Mouse (Mus musculus) small intestine, adult 2 months (tissue): ENCODE results near the gene Supt20. TPM values are rescaled to one million over a fixed set of nuclear protein-coding genes. Genes with fewer than 3 reads are reported as not detected.

Experiments used
- H3K27ac ChIP-seq: fragments of 200-500 bp; 2 replicates; pipeline ENCODE4 v1.5.1; 2012; ENCODE audit warnings: low read depth, low read length, control low read depth, inconsistent platforms; ENCODE audit not compliant: insufficient read depth
- H3K27me3 ChIP-seq: fragments of 200-500 bp; 2 replicates; pipeline ENCODE4 v1.6.1; 2012; ENCODE audit warnings: mild to moderate bottlenecking, moderate library complexity, low read length, inconsistent platforms; ENCODE audit not compliant: control insufficient read depth, insufficient read depth
- H3K36me3 ChIP-seq: fragments of 200-500 bp; 2 replicates; pipeline ENCODE4 v1.6.1; 2012; ENCODE audit warnings: mild to moderate bottlenecking, low read length, control low read depth, inconsistent platforms; ENCODE audit not compliant: control insufficient read depth, insufficient read depth
- H3K4me1 ChIP-seq: fragments of 200-500 bp; 2 replicates; pipeline ENCODE4 v1.6.1; 2012; ENCODE audit warnings: low read length, inconsistent platforms, mixed read lengths; ENCODE audit not compliant: control insufficient read depth, insufficient read depth, insufficient read length
- H3K4me3 ChIP-seq: fragments of 200-500 bp; 2 replicates; pipeline ENCODE4 v1.5.1; 2012; ENCODE audit warnings: low read depth, mild to moderate bottlenecking, control low read depth, inconsistent platforms, low read length, moderate library complexity
- CTCF ChIP-seq: fragments of 200-500 bp; IDR thresholded peaks from 2 replicates; pipeline ENCODE4 v1.5.1; 2012; ENCODE audit warnings: low read depth, mild to moderate bottlenecking, control low read depth, inconsistent platforms, low read length, moderate library complexity, mixed read lengths; ENCODE audit not compliant: insufficient replicate concordance, insufficient read length; ENCODE audit errors: extremely low read depth
- POLR2A ChIP-seq: fragments of 200-500 bp; IDR thresholded peaks from 2 replicates; pipeline ENCODE4 v1.6.1; 2012; ENCODE audit warnings: low read depth, mild to moderate bottlenecking, control low read depth, inconsistent platforms, low read length, moderate library complexity
- WGBS: fragments of 180-500 bp; shearing (Covaris S2); methylation state at CpG from one replicate; pipeline ENCODE4 v1.1.7; 2018; 5-methylcytosine and 5-hydroxymethylcytosine counted together
- polyA plus RNA-seq: library from polyadenylated mRNA; depleted of rRNA; stranded (reverse); fragments of >200 nt; gene quantifications from 2 replicates; pipeline ENCODE4 v1.2.3, GENCODE M21; 2012; rRNA removed

Gene Supt20
- polyA plus RNA-seq, 1 experiment = 31.3 TPM

DNA sequence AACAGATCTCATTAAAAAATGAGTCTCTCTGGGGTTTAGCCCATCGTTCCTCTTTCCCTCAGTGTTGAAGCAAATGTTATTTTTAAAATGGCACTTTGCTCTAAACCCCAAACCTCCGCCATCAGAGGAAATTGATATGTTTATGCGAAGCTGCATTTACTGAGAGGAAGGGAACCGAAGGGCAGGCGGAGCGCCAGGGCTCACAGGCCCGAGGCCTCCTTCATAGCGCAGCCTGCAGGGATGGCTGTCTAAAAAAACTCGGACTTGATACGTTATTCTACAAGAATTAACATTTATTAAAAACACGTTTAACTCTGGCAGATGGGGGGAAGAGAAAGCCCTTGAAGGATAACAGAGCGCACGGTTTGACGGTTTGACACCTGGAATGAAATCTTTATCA, 73.4 kb downstream of the Supt20 start:
- WGBS = 80% methylated on average over 14 of the region's 14 CpGs
- Histone ChIP-seq H3K36me3 (no peaks in the 10 kb centered on the region), H3K4me3 (no peak overlapping the region), H3K4me1 (no peaks in the 10 kb centered on the region), H3K27ac (no peak overlapping the region), H3K27me3 (no peaks in the 10 kb centered on the region)
- no peak for TF ChIP-seq CTCF

DNA sequence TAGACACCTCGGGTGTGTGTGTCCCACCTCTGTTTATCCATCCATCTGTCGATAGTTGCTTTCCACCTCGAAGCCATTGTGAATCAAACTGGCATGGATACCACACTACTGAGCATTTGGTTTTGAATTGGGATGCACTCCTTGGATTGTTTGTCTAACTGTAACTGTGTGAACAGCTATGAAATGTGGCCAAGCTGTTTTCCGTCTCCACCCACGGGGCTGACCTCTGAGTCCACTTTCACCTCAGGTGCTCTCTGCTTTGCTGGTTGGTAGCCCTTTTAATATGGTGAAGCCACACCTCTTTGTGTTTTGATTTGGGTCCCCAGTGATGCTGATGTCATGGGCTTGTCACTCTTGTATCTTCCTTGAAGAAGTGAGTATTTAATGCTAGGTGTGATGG, 74.2 kb downstream of the Supt20 start:
- 67% methylated on average over 5 of the region's 5 CpGs for WGBS
- TF ChIP-seq POLR2A = no peak
- no peak for TF ChIP-seq CTCF
- Histone ChIP-seq H3K4me3 (no peak overlapping the region), H3K4me1 (no peaks in the 10 kb centered on the region), H3K36me3 (no peaks in the 10 kb centered on the region), H3K27me3 (no peaks in the 10 kb centered on the region), H3K27ac (no peak overlapping the region)

DNA sequence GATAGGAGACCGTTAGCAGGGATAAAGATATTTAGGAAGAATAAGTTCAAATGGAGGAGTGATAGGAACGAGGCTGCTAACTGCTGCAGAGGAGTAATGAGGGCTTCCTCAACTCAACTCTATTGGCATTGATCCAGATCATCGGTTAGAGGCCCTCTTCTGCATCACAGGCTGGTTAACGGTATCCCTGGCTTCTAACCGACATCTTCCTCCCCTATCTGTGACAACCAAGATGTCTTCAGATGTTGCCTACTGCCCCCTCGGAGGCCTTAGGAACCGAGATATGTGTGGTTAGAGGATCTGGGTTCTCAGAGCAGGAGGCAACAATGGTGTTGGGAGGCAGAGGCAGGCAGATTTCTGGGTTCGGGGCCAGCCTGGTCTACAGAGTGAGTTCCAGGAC, 76.0 kb downstream of the Supt20 start:
- Histone ChIP-seq H3K27me3 (no peaks in the 10 kb centered on the region), H3K4me3 (no peak overlapping the region), H3K4me1 (no peaks in the 10 kb centered on the region), H3K27ac (no peak overlapping the region), H3K36me3 (no peaks in the 10 kb centered on the region)
- TF ChIP-seq CTCF (no peak), POLR2A (no peak)
- 81% methylated on average over 8 of the region's 8 CpGs for WGBS

DNA sequence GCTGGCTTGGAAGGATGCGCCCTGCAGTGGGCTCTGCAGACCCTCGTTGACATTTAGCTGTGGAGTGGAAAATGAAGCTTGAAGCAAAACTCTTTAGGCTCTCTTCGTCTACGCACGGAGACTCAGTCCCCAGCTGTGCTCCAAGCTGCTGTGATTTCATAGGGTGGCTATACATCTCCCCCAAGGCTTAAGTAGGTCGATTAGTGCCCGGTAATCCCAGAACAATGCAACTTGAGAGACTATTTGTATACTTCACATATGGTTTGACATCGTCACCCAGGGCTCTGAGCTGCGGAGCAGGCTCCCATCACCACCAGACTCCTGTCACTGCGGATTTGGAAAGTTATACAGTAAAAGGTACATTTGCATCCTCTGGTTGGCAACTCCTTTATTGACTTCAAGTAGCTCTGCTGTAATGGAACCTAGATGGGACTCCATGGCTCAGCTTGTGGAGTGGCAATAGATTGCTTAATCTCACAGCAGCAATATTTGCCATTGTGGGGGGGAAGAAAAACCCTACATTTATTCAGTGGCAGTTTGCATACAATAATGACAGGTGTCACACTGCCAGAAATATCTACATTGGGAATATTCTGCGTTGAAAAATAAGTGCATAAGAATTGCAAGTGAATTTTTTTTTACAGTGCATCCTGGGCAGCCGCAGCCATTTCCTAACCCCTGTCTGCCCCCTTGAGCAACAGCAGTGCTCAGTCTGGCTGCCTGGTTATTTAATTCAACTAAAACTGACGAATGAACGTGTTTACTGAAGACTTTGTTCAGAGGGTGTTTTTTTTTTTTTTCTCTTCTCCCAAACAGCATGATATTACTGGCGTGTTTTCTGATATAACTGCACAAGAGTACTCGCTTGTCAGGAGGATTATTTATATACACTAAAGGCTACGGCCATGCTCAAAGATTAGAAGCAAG, 77.0 kb downstream of the Supt20 start:
- 76% methylated on average over 17 of the region's 17 CpGs for WGBS
- H3K36me3 ChIP-seq = no peaks in the 10 kb centered on the region
- H3K4me3 ChIP-seq = no peak overlapping the region
- no peak overlapping the region for H3K27ac ChIP-seq
- no peak for TF ChIP-seq POLR2A
- TF ChIP-seq CTCF = no peak
- no peaks in the 10 kb centered on the region for H3K27me3 ChIP-seq
- no peaks in the 10 kb centered on the region for H3K4me1 ChIP-seq

- TF ChIP-seq POLR2A (no peak), CTCF (no peak)
- H3K4me3 ChIP-seq = no peak overlapping the region
- no peaks in the 10 kb centered on the region for H3K36me3 ChIP-seq
- no peaks in the 10 kb centered on the region for H3K27me3 ChIP-seq
- 81% methylated on average over 6 of the region's 6 CpGs for WGBS
- H3K27ac ChIP-seq = no peak overlapping the region
- H3K4me1 ChIP-seq = no peaks in the 10 kb centered on the region
Measured at GRCm38 (mm10) chr3:54773613-54774012, 81.0 kb downstream of the Supt20 start.

GRCm38 (mm10) chr3:54775989-54776631, 83.5 kb downstream of the Supt20 start:
- 64% methylated on average over 7 of the region's 7 CpGs for WGBS
- no peaks in the 10 kb centered on the region for H3K36me3 ChIP-seq
- no peaks in the 10 kb centered on the region for H3K27me3 ChIP-seq
- no peaks in the 10 kb centered on the region for H3K4me1 ChIP-seq
- no peak overlapping the region for H3K4me3 ChIP-seq
- TF ChIP-seq POLR2A (no peak), CTCF (no peak)
- no peak overlapping the region for H3K27ac ChIP-seq

Other genes with a start within 250 kb of the Supt20 start
- not detected in 2 replicates for gene Gm21958, start 21.5 kb downstream of the Supt20 start, polyA plus RNA-seq
- gene Exosc8, start 42.6 kb downstream of the Supt20 start, polyA plus RNA-seq = 4.5 and 8.5 TPM in 2 replicates
- 5.3 and 9.5 TPM in 2 replicates for gene Alg5, start 42.7 kb downstream of the Supt20 start, polyA plus RNA-seq
- gene Smad9, start 62.8 kb downstream of the Supt20 start, polyA plus RNA-seq = 1.1 and 1.3 TPM in 2 replicates
- 16.7 and 31.0 TPM in 2 replicates for gene Rfxap, start 115.0 kb downstream of the Supt20 start, polyA plus RNA-seq
- gene Sertm1, start 223.1 kb downstream of the Supt20 start, polyA plus RNA-seq = 1.2 and 2.1 TPM in 2 replicates